Mouse (Mus musculus): Measurements from ENCODE around the gene Tcte3. TPM values are rescaled to one million over a fixed set of nuclear protein-coding genes. Genes with fewer than 3 reads are reported as not detected.
"Not testable (repeated sequence)": the region's sequence is repeated elsewhere in the genome, so short reads cannot be mapped to it uniquely, and the experiment has no call there.

Gene Tcte3
- polyA plus RNA-seq, 1 experiment: not detected

GRCm38 (mm10) chr17:15031414-15031813, 9.9 kb downstream of the Tcte3 start:
- no CpG with 5 or more reads among the region's 4 CpGs for WGBS
- H3K4me1 ChIP-seq (ENCODE audit: control insufficient read depth, insufficient read depth, low read length); H3K27ac ChIP-seq (ENCODE audit: insufficient read depth, low read depth, low read length); H3K4me3 ChIP-seq (ENCODE audit: insufficient read depth, low read depth, low read length): not testable (repeated sequence)

GRCm38 (mm10) chr17:15025513-15025912, 15.8 kb downstream of the Tcte3 start:
- no CpG with 5 or more reads among the region's 6 CpGs for WGBS
- H3K4me3 ChIP-seq (ENCODE audit: insufficient read depth, low read depth, low read length); H3K4me1 ChIP-seq (ENCODE audit: control insufficient read depth, insufficient read depth, low read length); H3K27ac ChIP-seq (ENCODE audit: insufficient read depth, low read depth, low read length): not testable (repeated sequence)

- not testable (repeated sequence) for H3K4me1 ChIP-seq (ENCODE audit: control insufficient read depth, insufficient read depth, low read length); H3K4me3 ChIP-seq (ENCODE audit: insufficient read depth, low read depth, low read length); H3K27ac ChIP-seq (ENCODE audit: insufficient read depth, low read depth, low read length)
- WGBS: no CpG with 5 or more reads among the region's 48 CpGs
Observed at GRCm38 (mm10) chr17:15024502-15025193, 16.6 kb downstream of the Tcte3 start.

GRCm38 (mm10) chr17:15023878-15024492, 17.3 kb downstream of the Tcte3 start:
- H3K4me3 ChIP-seq (ENCODE audit: insufficient read depth, low read depth, low read length); H3K4me1 ChIP-seq (ENCODE audit: control insufficient read depth, insufficient read depth, low read length); H3K27ac ChIP-seq (ENCODE audit: insufficient read depth, low read depth, low read length): not testable (repeated sequence)
- no CpG with 5 or more reads among the region's 97 CpGs for WGBS

GRCm38 (mm10) chr17:15021503-15022220, 19.6 kb downstream of the Tcte3 start:
- WGBS: 61% methylated on average over 3 of the region's 3 CpGs

GRCm38 (mm10) chr17:15009706-15010413, 31.4 kb downstream of the Tcte3 start, which contains the start of gene Gm3435:
TSS of gene Gm3435 (plus strand) at chr17:15010176.
- H3K27ac ChIP-seq (ENCODE audit: insufficient read depth, low read depth, low read length); H3K4me3 ChIP-seq (ENCODE audit: insufficient read depth, low read depth, low read length); H3K4me1 ChIP-seq (ENCODE audit: control insufficient read depth, insufficient read depth, low read length): not testable (repeated sequence)
- no CpG with 5 or more reads among the region's 60 CpGs for WGBS

More at GRCm38 (mm10) chr17:15021503-15022220, 19.6 kb downstream of the Tcte3 start:
- not testable (repeated sequence) for H3K4me1 ChIP-seq (ENCODE audit: control insufficient read depth, insufficient read depth, low read length); H3K27ac ChIP-seq (ENCODE audit: insufficient read depth, low read depth, low read length); H3K4me3 ChIP-seq (ENCODE audit: insufficient read depth, low read depth, low read length)

GRCm38 (mm10) chr17:15009088-15009487, 32.2 kb downstream of the Tcte3 start:
- no CpG with 5 or more reads among the region's 3 CpGs for WGBS
- not testable (repeated sequence) for H3K27ac ChIP-seq (ENCODE audit: insufficient read depth, low read depth, low read length); H3K4me3 ChIP-seq (ENCODE audit: insufficient read depth, low read depth, low read length); H3K4me1 ChIP-seq (ENCODE audit: control insufficient read depth, insufficient read depth, low read length)

GRCm38 (mm10) chr17:15000047-15000446, 41.2 kb downstream of the Tcte3 start:
- not testable (repeated sequence) for H3K27ac ChIP-seq (ENCODE audit: insufficient read depth, low read depth, low read length); H3K4me1 ChIP-seq (ENCODE audit: control insufficient read depth, insufficient read depth, low read length); H3K4me3 ChIP-seq (ENCODE audit: insufficient read depth, low read depth, low read length)
- no CpG with 5 or more reads among the region's 4 CpGs for WGBS

- H3K4me3 ChIP-seq (ENCODE audit: insufficient read depth, low read depth, low read length); H3K27ac ChIP-seq (ENCODE audit: insufficient read depth, low read depth, low read length); H3K4me1 ChIP-seq (ENCODE audit: control insufficient read depth, insufficient read depth, low read length): not testable (repeated sequence)
- no CpG with 5 or more reads among the region's 5 CpGs for WGBS
Observed at GRCm38 (mm10) chr17:14994140-14994539, 47.1 kb downstream of the Tcte3 start.

GRCm38 (mm10) chr17:14993139-14993832, 48.0 kb downstream of the Tcte3 start:
- no CpG with 5 or more reads among the region's 47 CpGs for WGBS
- not testable (repeated sequence) for H3K4me3 ChIP-seq (ENCODE audit: insufficient read depth, low read depth, low read length); H3K4me1 ChIP-seq (ENCODE audit: control insufficient read depth, insufficient read depth, low read length); H3K27ac ChIP-seq (ENCODE audit: insufficient read depth, low read depth, low read length)

- not testable (repeated sequence) for H3K4me1 ChIP-seq (ENCODE audit: control insufficient read depth, insufficient read depth, low read length); H3K27ac ChIP-seq (ENCODE audit: insufficient read depth, low read depth, low read length); H3K4me3 ChIP-seq (ENCODE audit: insufficient read depth, low read depth, low read length)
- WGBS: no CpG with 5 or more reads among the region's 98 CpGs
Observed at GRCm38 (mm10) chr17:14992522-14993138, 48.7 kb downstream of the Tcte3 start.

- not testable (repeated sequence) for H3K4me3 ChIP-seq (ENCODE audit: insufficient read depth, low read depth, low read length); H3K27ac ChIP-seq (ENCODE audit: insufficient read depth, low read depth, low read length); H3K4me1 ChIP-seq (ENCODE audit: control insufficient read depth, insufficient read depth, low read length)
- WGBS: 68% methylated on average over 4 of the region's 5 CpGs
Observed at GRCm38 (mm10) chr17:14990116-14990702, 51.1 kb downstream of the Tcte3 start.
